7 mouse cellular contexts compared by ENCODE assay signal in the genomic region with DNA sequence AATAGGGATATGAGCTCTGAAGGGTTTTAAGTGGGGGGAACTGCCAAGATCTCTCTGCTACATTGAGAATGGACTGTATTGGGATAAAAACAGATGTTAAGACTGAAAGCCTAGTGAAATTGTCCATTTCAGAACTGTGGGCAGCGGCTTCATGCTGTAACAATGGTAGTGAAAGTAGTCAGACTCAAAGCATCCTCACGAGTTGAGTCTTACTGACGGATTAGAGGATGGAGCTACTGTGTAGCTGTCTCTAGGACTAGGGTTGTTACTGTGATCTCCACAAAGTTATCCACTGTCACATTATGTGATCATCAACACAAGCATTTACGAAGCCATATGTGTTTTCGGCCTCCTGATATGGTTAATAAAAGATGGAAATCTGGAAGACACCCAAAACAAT. TPM values are rescaled to one million over a fixed set of nuclear protein-coding genes. Genes with fewer than 3 reads are reported as not detected.
DNase-seq lines count a peak whose midpoint lies in the region; ATAC-seq lines count a peak whose summit lies in the region.

No protein-coding gene starts in this region.

- H3K4me2 ChIP-seq in embryonic facial prominence, embryonic 15.5 days (replicated peaks), result peak overlapping the region; percentile 71
- H3K4me2 ChIP-seq in limb, embryonic 11.5 days (ENCODE audit: low read depth, severe bottlenecking), result peak overlapping the region; percentile 76
- peak overlapping the region; percentile 71 for H3K4me2 ChIP-seq in stomach, embryonic 14.5 days (replicated peaks; ENCODE audit: low read depth, low read length)

- no peak overlapping the region for H3K27ac ChIP-seq in embryonic facial prominence, embryonic 15.5 days (replicated peaks)
- no peak overlapping the region for H3K27ac ChIP-seq in limb, embryonic 11.5 days (replicated peaks; ENCODE audit: low read depth, low read length)
- H3K27ac ChIP-seq in stomach, embryonic 14.5 days (ENCODE audit: low read length), result no peak overlapping the region; the same call in 1 of the 2 replicates

- peaks cover 79% of the 10 kb centered on the region for H3K36me3 ChIP-seq in megakaryocyte, embryonic 14.5 days (replicated peaks; ENCODE audit: low read length)
- peaks cover 36% of the 10 kb centered on the region for H3K36me3 ChIP-seq in embryonic facial prominence, embryonic 15.5 days
- peaks cover 8% of the 10 kb centered on the region; the same call in 1 of the 2 replicates for H3K36me3 ChIP-seq in limb, embryonic 11.5 days (ENCODE audit: control insufficient read depth, insufficient read depth, low read length)
- peaks cover 34% of the 10 kb centered on the region for H3K36me3 ChIP-seq in stomach, embryonic 14.5 days (ENCODE audit: control insufficient read depth, insufficient read depth, low read length)

- WGBS in embryonic facial prominence, embryonic 15.5 days, result 39% methylated on average over 5 of the region's 5 CpGs
- WGBS in limb, embryonic 11.5 days, result 46% methylated on average over 5 of the region's 5 CpGs
- WGBS in stomach, embryonic 14.5 days, result 41% methylated on average over 5 of the region's 5 CpGs

- ATAC-seq in megakaryocyte, adult 5-6 weeks (ENCODE audit: poor library complexity, severe bottlenecking), result no peak
- no peak for ATAC-seq in embryonic facial prominence, embryonic 15.5 days (ENCODE audit: insufficient number of reproducible peaks, low FRiP score, low TSS enrichment, low read depth)
- no peak for ATAC-seq in limb, embryonic 11.5 days (ENCODE audit: insufficient number of reproducible peaks, low FRiP score, low TSS enrichment, low read depth)
- ATAC-seq in stomach, embryonic 14.5 days (ENCODE audit: insufficient number of reproducible peaks, insufficient read depth, low FRiP score, low read depth), result no peak

- peak overlapping the region; percentile 99 for H3K4me3 ChIP-seq in megakaryocyte, embryonic 14.5 days (replicated peaks)
- H3K4me3 ChIP-seq in embryonic facial prominence, embryonic 15.5 days (replicated peaks), result peak overlapping the region; percentile 94
- H3K4me3 ChIP-seq in limb, embryonic 11.5 days (ENCODE audit: low read depth, low read length), result peak overlapping the region; percentile 86
- H3K4me3 ChIP-seq in stomach, embryonic 14.5 days (ENCODE audit: low read depth, low read length), result peak overlapping the region; percentile 88

- H3K9ac ChIP-seq in embryonic facial prominence, embryonic 15.5 days, result peak overlapping the region; percentile 97
- peak overlapping the region; percentile 94 for H3K9ac ChIP-seq in limb, embryonic 11.5 days (ENCODE audit: low read length)
- peak overlapping the region; percentile 90 for H3K9ac ChIP-seq in stomach, embryonic 14.5 days (replicated peaks; ENCODE audit: low read depth, low read length)

- peaks cover 67% of the 10 kb centered on the region for H3K4me1 ChIP-seq in megakaryocyte, embryonic 14.5 days
- H3K4me1 ChIP-seq in embryonic facial prominence, embryonic 15.5 days, result peaks cover 26% of the 10 kb centered on the region
- peaks cover 11% of the 10 kb centered on the region; the same call in 1 of the 2 replicates for H3K4me1 ChIP-seq in limb, embryonic 11.5 days (ENCODE audit: control insufficient read depth, insufficient read depth, low read length)
- H3K4me1 ChIP-seq in stomach, embryonic 14.5 days (ENCODE audit: control insufficient read depth, insufficient read depth, low read length), result peaks cover 19% of the 10 kb centered on the region

- no peak for DNase-seq in limb, embryonic 11.5 days (ENCODE audit: low spot score)
- DNase-seq in cerebellum, adult 8-10 months, result no peak
- DNase-seq in urinary bladder, postnatal 14 days (ENCODE audit: low spot score), result no peak

- no peaks in the 10 kb centered on the region for H3K27me3 ChIP-seq in megakaryocyte, embryonic 14.5 days (replicated peaks)
- H3K27me3 ChIP-seq in embryonic facial prominence, embryonic 15.5 days, result no peaks in the 10 kb centered on the region
- H3K27me3 ChIP-seq in limb, embryonic 11.5 days (ENCODE audit: control insufficient read depth, insufficient read depth, low read length), result no peaks in the 10 kb centered on the region
- H3K27me3 ChIP-seq in stomach, embryonic 14.5 days (ENCODE audit: control insufficient read depth, insufficient read depth, low read length), result no peaks in the 10 kb centered on the region

- H3K9me3 ChIP-seq in megakaryocyte, embryonic 14.5 days, result no peaks in the 10 kb centered on the region
- no peaks in the 10 kb centered on the region for H3K9me3 ChIP-seq in embryonic facial prominence, embryonic 15.5 days (replicated peaks)
- H3K9me3 ChIP-seq in limb, embryonic 11.5 days (ENCODE audit: control insufficient read depth, low read length), result no peaks in the 10 kb centered on the region
- H3K9me3 ChIP-seq in stomach, embryonic 14.5 days (ENCODE audit: control insufficient read depth, low read depth, low read length), result no peaks in the 10 kb centered on the region

RNA-seq across cellular contexts. Expression of a gene that starts 1.0 kb away (rescaled TPM):
- 39.6 and 78.6 TPM in 2 replicates for polyA plus RNA-seq in megakaryocyte, embryonic 14.5 days (2012; ENCODE audit: insufficient read depth, low replicate concordance)
- 22.3 and 23.0 TPM in 2 replicates for total RNA-seq in megakaryocyte, adult 5-6 weeks (2015)
- total RNA-seq in megakaryocyte, adult 5-6 weeks (2017), result 11.8 and 14.0 TPM in 2 replicates
- 110 and 122 TPM in 2 replicates for polyA plus RNA-seq in embryonic facial prominence, embryonic 15.5 days (2015; fragmentation: Nextera tagmentation; extraction: Ambion mirVana)
- 133 and 137 TPM in 2 replicates for polyA plus RNA-seq in limb, embryonic 11.5 days (2014; fragmentation: Nextera tagmentation; extraction: Ambion mirVana)
- 137 TPM in 2 replicates for polyA plus RNA-seq in stomach, embryonic 14.5 days (2014; fragmentation: Nextera tagmentation; extraction: Ambion mirVana)

RNA-seq across cellular contexts. Expression of a gene that starts 1.7 kb away (rescaled TPM):
- 260 and 290 TPM in 2 replicates for polyA plus RNA-seq in megakaryocyte, embryonic 14.5 days (2012; ENCODE audit: insufficient read depth, low replicate concordance)
- 442 and 475 TPM in 2 replicates for total RNA-seq in megakaryocyte, adult 5-6 weeks (2015)
- total RNA-seq in megakaryocyte, adult 5-6 weeks (2017), result 501 and 520 TPM in 2 replicates
- 380 and 404 TPM in 2 replicates for polyA plus RNA-seq in embryonic facial prominence, embryonic 15.5 days (2015; fragmentation: Nextera tagmentation; extraction: Ambion mirVana)
- polyA plus RNA-seq in limb, embryonic 11.5 days (2014; fragmentation: Nextera tagmentation; extraction: Ambion mirVana), result 489 and 505 TPM in 2 replicates
- polyA plus RNA-seq in stomach, embryonic 14.5 days (2014; fragmentation: Nextera tagmentation; extraction: Ambion mirVana), result 417 and 440 TPM in 2 replicates

RNA-seq across cellular contexts. Expression of a gene that starts 15.3 kb away (rescaled TPM):
- polyA plus RNA-seq in megakaryocyte, embryonic 14.5 days (2012; ENCODE audit: insufficient read depth, low replicate concordance), result not detected in 2 replicates
- 6.0 and 18.8 TPM in 2 replicates for total RNA-seq in megakaryocyte, adult 5-6 weeks (2015)
- total RNA-seq in megakaryocyte, adult 5-6 weeks (2017), result 3.0 and 5.4 TPM in 2 replicates
- 0.92 and 1.5 TPM in 2 replicates for polyA plus RNA-seq in embryonic facial prominence, embryonic 15.5 days (2015; fragmentation: Nextera tagmentation; extraction: Ambion mirVana)
- polyA plus RNA-seq in limb, embryonic 11.5 days (2014; fragmentation: Nextera tagmentation; extraction: Ambion mirVana), result 2.5 and 2.8 TPM in 2 replicates
- 1.8 and 2.0 TPM in 2 replicates for polyA plus RNA-seq in stomach, embryonic 14.5 days (2014; fragmentation: Nextera tagmentation; extraction: Ambion mirVana)

RNA-seq across cellular contexts. Expression of a gene that starts 25.7 kb away (rescaled TPM):
- 34.4 and 41.9 TPM in 2 replicates for polyA plus RNA-seq in megakaryocyte, embryonic 14.5 days (2012; ENCODE audit: insufficient read depth, low replicate concordance)
- 126 and 132 TPM in 2 replicates for total RNA-seq in megakaryocyte, adult 5-6 weeks (2015)
- 71.5 and 74.6 TPM in 2 replicates for total RNA-seq in megakaryocyte, adult 5-6 weeks (2017)
- 0.56 and 1.4 TPM in 2 replicates for polyA plus RNA-seq in embryonic facial prominence, embryonic 15.5 days (2015; fragmentation: Nextera tagmentation; extraction: Ambion mirVana)
- polyA plus RNA-seq in limb, embryonic 11.5 days (2014; fragmentation: Nextera tagmentation; extraction: Ambion mirVana), result 0.60 and 0.68 TPM in 2 replicates
- 1.2 and 1.5 TPM in 2 replicates for polyA plus RNA-seq in stomach, embryonic 14.5 days (2014; fragmentation: Nextera tagmentation; extraction: Ambion mirVana)

RNA-seq across cellular contexts. Expression of a gene that starts 56.2 kb away (rescaled TPM):
- polyA plus RNA-seq in megakaryocyte, embryonic 14.5 days (2012; ENCODE audit: insufficient read depth, low replicate concordance), result not detected in 2 replicates
- total RNA-seq in megakaryocyte, adult 5-6 weeks (2015), result not detected in 2 replicates
- total RNA-seq in megakaryocyte, adult 5-6 weeks (2017), result not detected in 2 replicates
- polyA plus RNA-seq in embryonic facial prominence, embryonic 15.5 days (2015; fragmentation: Nextera tagmentation; extraction: Ambion mirVana), result 17.7 and 35.0 TPM in 2 replicates
- polyA plus RNA-seq in limb, embryonic 11.5 days (2014; fragmentation: Nextera tagmentation; extraction: Ambion mirVana), result not detected in 2 replicates
- 0.29 and 0.39 TPM in 2 replicates for polyA plus RNA-seq in stomach, embryonic 14.5 days (2014; fragmentation: Nextera tagmentation; extraction: Ambion mirVana)
